Mouse (Mus musculus) hindbrain, embryonic 16.5 days (tissue): Measurements from ENCODE around the gene Lhx6. TPM values are rescaled to one million over a fixed set of nuclear protein-coding genes. Genes with fewer than 3 reads are reported as not detected.

Experiments
- ATAC-seq: fragments of 200-750 bp; cut with Nextera tagmentation; 2 replicates; pipeline ENCODE4 v1.8.0; 2017; ENCODE audit warnings: moderate TSS enrichment, moderate library complexity
- H3K27ac ChIP-seq: fragments of 300-500 bp; sonication (generic); 2 replicates; pipeline ENCODE4 v1.5.1; 2014; ENCODE audit warnings: low read depth, mild to moderate bottlenecking, control low read depth, low read length, moderate library complexity
- H3K27me3 ChIP-seq: fragments of 300-500 bp; sonication (generic); replicated peaks from 2 replicates; pipeline ENCODE4 v1.6.1; 2014; ENCODE audit warnings: low read length; ENCODE audit not compliant: control insufficient read depth, insufficient read depth
- H3K36me3 ChIP-seq: fragments of 300-500 bp; sonication (generic); 2 replicates; pipeline ENCODE4 v1.6.1; 2014; ENCODE audit warnings: mild to moderate bottlenecking, low read length, moderate library complexity, mixed read lengths; ENCODE audit not compliant: control insufficient read depth, insufficient read depth
- H3K4me1 ChIP-seq: fragments of 300-500 bp; sonication (generic); 2 replicates; pipeline ENCODE4 v1.6.1; 2014; ENCODE audit warnings: low read depth, low read length; ENCODE audit not compliant: control insufficient read depth, insufficient read depth
- H3K4me2 ChIP-seq: fragments of 300-500 bp; sonication (generic); 2 replicates; pipeline ENCODE4 v1.6.1; 2014; ENCODE audit warnings: mild to moderate bottlenecking, low read length, control low read depth, moderate library complexity
- H3K4me3 ChIP-seq: fragments of 300-500 bp; sonication (generic); 2 replicates; pipeline ENCODE4 v1.5.1; 2014; ENCODE audit warnings: mild to moderate bottlenecking, low read length, control low read depth, moderate library complexity
- H3K9ac ChIP-seq: fragments of 300-500 bp; sonication (generic); 2 replicates; pipeline ENCODE4 v1.6.1; 2014; ENCODE audit warnings: low read depth, mild to moderate bottlenecking, control low read depth, low read length, moderate library complexity
- H3K9me3 ChIP-seq: fragments of 300-500 bp; sonication (generic); 2 replicates; pipeline ENCODE4 v1.6.1; 2014; ENCODE audit warnings: mild to moderate bottlenecking, low read length, moderate library complexity; ENCODE audit not compliant: control insufficient read depth
- WGBS: fragments of 180-500 bp; shearing (Covaris S2); extraction: QIAGEN DNeasy Blood & Tissue Kit; methylation state at CpG from one replicate; pipeline ENCODE4 v1.1.7; 2014; 5-methylcytosine and 5-hydroxymethylcytosine counted together
- polyA plus RNA-seq: library from polyadenylated mRNA; unstranded; fragments of >200 nt; fragmentation: Nextera tagmentation; extraction: Ambion mirVana; gene quantifications from 2 replicates; pipeline ENCODE4 v1.2.1, GENCODE M21; 2015

Lhx6 gene
- polyA plus RNA-seq, 1 experiment from 2014 or later, result 0.48 TPM

DNA sequence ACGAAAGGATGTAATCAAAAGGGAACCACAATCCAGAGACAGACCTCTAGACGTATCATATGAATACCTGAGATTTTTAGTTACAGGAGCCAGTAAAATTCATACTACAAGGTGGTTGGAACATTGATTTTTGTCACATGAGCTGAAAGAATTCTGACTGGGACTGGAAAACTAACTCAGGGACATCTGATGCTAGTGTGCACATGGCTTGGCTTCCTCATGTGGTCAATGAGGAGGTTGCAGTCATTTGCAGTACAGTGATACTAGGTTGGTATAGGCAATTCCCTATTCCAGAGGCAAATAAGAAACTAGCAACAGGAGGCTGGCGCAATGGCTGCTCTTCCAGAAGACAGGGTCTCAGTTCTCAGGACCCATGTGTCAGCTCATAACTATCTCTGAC lies 7.4 kb upstream of the Lhx6 start:
- no peak for ATAC-seq
- H3K36me3 ChIP-seq, result peaks cover 11% of the 10 kb centered on the region
- 80% methylated on average over 3 of the region's 3 CpGs for WGBS
- H3K9me3 ChIP-seq, result no peaks in the 10 kb centered on the region
- H3K27ac ChIP-seq, result no peak overlapping the region
- H3K4me3 ChIP-seq, result no peak overlapping the region
- H3K4me2 ChIP-seq, result no peak overlapping the region
- peaks cover 16% of the 10 kb centered on the region for H3K27me3 ChIP-seq
- no peak overlapping the region for H3K9ac ChIP-seq
- H3K4me1 ChIP-seq, result no peaks in the 10 kb centered on the region

DNA sequence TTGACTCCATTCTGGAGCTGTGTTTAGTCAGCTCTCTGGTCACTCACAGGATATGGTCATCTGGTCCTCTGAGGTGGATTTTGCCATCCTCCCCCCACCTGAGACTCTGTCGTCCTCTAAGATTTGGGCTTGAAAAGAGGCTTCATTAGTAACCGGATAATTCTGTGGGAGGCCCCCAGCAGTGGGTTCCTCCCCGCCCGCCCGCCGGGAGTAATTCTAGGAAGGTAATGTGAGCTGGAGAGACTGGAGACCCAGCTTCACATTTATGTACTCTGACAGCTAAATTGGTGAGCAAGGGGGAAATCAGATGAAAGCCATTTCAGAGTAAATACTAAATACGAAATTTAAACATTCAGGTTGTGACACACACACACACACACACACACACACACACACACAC lies 3.4 kb upstream of the Lhx6 start:
- H3K27me3 ChIP-seq, result peaks cover 47% of the 10 kb centered on the region
- H3K9me3 ChIP-seq, result no peaks in the 10 kb centered on the region
- H3K9ac ChIP-seq, result no peak overlapping the region
- H3K27ac ChIP-seq, result no peak overlapping the region
- H3K4me2 ChIP-seq, result no peak overlapping the region
- H3K36me3 ChIP-seq, result no peaks in the 10 kb centered on the region
- 12% methylated on average over 7 of the region's 7 CpGs for WGBS
- no peak overlapping the region for H3K4me3 ChIP-seq
- no peak for ATAC-seq
- H3K4me1 ChIP-seq, result peaks cover 17% of the 10 kb centered on the region

DNA sequence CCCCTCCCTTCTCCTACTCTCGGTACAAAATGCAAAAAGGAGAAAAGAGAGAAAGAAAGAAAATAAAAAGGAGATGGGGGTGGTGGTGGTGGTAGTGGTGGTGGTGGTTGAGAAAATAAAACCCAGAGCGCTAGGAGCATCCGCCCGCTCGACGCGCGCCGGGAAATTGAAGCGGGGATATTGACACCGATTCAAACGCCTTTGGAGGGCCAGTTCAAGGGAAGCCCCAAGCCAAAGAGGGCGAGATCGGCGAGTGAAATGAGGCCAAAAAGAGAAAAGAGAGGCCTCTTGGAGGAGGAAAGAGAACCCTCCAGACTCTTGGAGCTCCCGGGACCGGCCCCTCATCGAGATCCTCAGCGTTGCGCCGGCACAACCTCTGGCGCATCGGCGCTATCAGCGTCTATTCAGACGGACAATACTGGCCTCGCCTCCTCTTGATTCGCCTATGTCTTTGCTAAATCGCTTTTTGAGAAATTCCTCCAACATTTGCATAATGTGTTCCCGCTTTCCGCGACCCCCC lies 712 bp downstream of the Lhx6 start:
- Histone ChIP-seq H3K27ac (no peak overlapping the region), H3K9ac (no peak overlapping the region), H3K27me3 (peaks cover 72% of the 10 kb centered on the region), H3K4me2 (peak overlapping the region; percentile 65), H3K9me3 (no peaks in the 10 kb centered on the region), H3K4me1 (peaks cover 31% of the 10 kb centered on the region), H3K36me3 (no peaks in the 10 kb centered on the region), H3K4me3 (peak overlapping the region; percentile 37)
- no peak for ATAC-seq
- under 1% methylated on average over 32 of the region's 32 CpGs for WGBS

DNA sequence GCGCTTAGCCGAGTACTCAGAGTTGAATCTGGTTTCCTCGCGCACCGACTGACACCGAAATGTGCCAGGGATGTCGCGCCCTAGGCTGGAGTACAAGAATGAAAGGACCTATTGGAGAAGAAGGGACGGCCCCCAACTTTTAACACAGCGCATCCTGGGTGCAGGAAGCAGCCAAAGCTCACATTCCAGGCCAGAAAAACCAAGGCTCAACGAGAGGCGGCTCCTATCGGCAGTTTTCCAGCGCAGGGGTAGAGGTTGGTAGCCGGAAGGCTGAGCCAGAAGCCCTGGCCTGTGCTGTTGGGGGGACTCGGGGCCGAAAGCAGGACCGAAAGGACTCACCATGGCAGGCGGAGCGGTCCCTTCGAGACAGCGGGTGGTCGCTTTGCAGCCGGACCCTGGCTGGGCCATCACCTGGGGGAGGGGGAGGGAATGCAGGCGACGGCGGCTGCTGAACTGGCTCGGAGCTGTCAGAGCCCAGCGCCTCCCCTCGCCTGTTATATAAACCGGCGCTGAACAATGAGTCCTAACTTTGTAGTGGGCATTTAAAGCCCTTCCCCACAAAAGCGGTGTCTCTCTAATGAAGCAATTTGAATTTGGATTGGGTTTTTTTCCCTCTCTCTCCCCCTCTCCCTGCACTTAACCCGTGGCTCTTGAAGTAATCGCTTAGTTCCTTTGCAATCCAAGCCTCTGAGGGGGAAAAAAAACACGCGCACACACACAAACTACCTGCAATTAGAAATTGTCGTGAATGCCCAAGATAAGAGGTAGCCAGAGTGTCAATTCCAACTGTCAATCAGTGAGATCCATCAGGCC lies 1.4 kb downstream of the Lhx6 start:
- no peak overlapping the region for H3K27ac ChIP-seq
- no peaks in the 10 kb centered on the region for H3K36me3 ChIP-seq
- under 1% methylated on average over 38 of the region's 38 CpGs for WGBS
- H3K4me3 ChIP-seq, result peak overlapping the region; percentile 15
- ATAC-seq, result no peak
- peaks cover 73% of the 10 kb centered on the region for H3K27me3 ChIP-seq
- H3K9me3 ChIP-seq, result no peaks in the 10 kb centered on the region
- H3K4me2 ChIP-seq, result peak overlapping the region; percentile 32
- no peak overlapping the region for H3K9ac ChIP-seq
- peaks cover 31% of the 10 kb centered on the region for H3K4me1 ChIP-seq

DNA sequence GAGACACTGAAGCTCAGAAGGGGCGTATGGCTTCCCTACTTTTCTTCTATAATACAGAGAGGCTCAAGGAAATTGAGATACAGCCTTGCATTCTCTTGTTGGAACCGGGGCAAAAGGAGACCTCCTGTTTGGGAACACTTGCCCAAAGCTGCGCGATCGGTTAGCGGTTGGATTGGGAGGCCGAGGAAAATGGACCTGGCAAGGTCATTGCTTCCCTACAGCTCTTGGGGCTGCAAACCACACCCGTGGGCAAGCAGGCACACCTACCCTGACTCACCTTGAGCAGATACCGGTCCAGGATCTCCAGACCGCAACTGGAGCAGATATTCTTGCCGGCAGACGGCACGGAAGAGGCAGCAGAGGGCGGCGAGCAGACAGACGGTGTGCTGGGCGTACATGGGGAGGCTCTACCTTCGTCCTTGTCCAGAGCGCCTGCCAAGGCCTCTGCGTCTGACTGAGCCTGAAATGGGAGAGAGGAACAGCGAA lies 2.1 kb downstream of the Lhx6 start:
- Histone ChIP-seq H3K36me3 (no peaks in the 10 kb centered on the region), H3K4me2 (peak overlapping the region; percentile 25), H3K9me3 (no peaks in the 10 kb centered on the region), H3K9ac (no peak overlapping the region), H3K27ac (no peak overlapping the region), H3K4me3 (peak overlapping the region; percentile 15), H3K4me1 (peaks cover 31% of the 10 kb centered on the region), H3K27me3 (peaks cover 74% of the 10 kb centered on the region)
- 7% methylated on average over 21 of the region's 21 CpGs for WGBS
- no peak for ATAC-seq

DNA sequence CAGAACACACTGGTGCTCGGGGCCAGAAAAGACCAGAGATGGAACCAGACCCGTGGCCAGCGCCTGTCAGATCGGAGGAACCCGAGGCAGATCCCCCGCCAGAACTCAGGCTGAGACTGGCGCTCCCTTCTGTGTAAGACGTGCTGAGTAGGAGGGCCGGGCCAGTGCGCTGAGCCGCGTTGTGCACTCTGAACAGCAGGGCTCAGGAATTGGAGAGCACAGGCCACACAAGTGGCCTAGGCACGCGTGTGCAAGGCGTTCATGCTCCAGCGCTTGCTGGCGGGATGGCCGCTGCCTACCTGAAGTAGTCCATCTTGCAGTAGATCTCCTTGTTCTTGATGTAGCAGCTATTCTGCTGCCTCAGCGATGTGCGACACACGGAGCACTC lies 2.7 kb downstream of the Lhx6 start:
- H3K36me3 ChIP-seq, result no peaks in the 10 kb centered on the region
- H3K27ac ChIP-seq, result no peak overlapping the region
- under 1% methylated on average over 21 of the region's 21 CpGs for WGBS
- peak overlapping the region; percentile 25 for H3K4me2 ChIP-seq
- no peaks in the 10 kb centered on the region for H3K9me3 ChIP-seq
- peak overlapping the region; percentile 10 for H3K4me3 ChIP-seq
- peaks cover 31% of the 10 kb centered on the region for H3K4me1 ChIP-seq
- no peak overlapping the region for H3K9ac ChIP-seq
- ATAC-seq, result no peak
- H3K27me3 ChIP-seq, result peaks cover 77% of the 10 kb centered on the region

DNA sequence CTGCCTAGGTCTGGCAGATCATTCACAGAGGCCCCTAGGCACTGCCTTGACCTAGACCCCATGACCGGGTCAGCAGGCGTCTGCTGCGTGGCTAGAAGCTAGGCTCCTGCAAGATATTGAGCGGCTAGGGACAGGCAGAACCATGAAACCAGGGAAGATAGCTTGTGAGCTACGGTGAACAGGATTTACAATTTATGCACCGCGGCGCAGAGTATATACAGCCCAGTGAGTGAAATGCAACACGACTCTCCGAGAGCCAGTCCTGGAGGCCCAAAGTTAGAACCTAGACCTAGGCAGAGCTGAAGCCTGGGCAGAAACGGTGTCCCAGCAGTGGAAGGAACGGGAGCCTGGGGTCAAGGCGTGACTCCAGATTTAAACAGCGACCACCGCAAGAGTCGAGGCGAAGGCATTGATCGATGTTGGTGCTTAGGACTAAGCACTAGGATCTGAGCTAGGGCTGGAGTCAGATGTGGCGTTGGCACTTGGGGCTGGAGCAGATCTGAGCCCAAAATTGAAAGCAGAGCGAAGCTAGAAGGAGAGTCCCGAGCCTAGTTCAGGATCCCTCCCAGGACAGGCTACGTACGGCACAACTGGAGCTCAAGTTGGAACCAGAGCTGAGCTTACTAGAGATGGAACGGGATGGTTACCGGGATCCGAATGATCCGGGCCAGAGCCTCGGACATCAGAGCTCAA lies 3.2 kb downstream of the Lhx6 start:
- WGBS, result 4% methylated on average over 28 of the region's 28 CpGs
- Histone ChIP-seq H3K4me2 (peak overlapping the region; percentile 25), H3K4me3 (peak overlapping the region; percentile 10; the same call in 1 of the 2 replicates)

DNA sequence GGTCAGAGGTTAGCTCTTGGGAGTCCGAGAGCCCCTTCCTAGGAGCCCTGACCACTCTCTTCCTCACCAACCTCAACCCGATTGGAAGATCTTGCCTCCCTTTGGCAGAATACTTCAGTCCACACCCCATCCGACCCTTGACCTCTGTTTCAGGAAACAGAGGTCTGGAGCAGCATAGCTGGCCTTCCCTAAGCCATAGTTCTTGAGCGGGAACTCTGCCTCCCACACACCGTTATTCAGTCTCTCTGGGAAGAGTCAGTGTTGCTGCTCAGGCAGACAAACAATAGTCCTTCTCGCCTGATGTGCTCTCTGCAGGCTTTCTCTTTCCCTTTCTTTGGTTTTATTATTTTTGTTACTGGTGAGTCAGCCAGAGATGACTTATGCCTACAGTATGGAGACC lies 5.5 kb downstream of the Lhx6 start:
- H3K4me1 ChIP-seq, result peaks cover 23% of the 10 kb centered on the region
- 9% methylated on average over 6 of the region's 6 CpGs for WGBS
- H3K27me3 ChIP-seq, result peaks cover 76% of the 10 kb centered on the region
- H3K4me3 ChIP-seq, result no peak overlapping the region
- no peak overlapping the region for H3K27ac ChIP-seq
- no peaks in the 10 kb centered on the region for H3K36me3 ChIP-seq
- H3K9me3 ChIP-seq, result no peaks in the 10 kb centered on the region
- H3K9ac ChIP-seq, result no peak overlapping the region
- no peak overlapping the region for H3K4me2 ChIP-seq
- no peak for ATAC-seq

More for the DNA sequence above, 3.2 kb downstream of the Lhx6 start:
- peaks cover 31% of the 10 kb centered on the region for H3K4me1 ChIP-seq
- no peaks in the 10 kb centered on the region for H3K36me3 ChIP-seq
- H3K27me3 ChIP-seq, result peaks cover 75% of the 10 kb centered on the region
- no peak for ATAC-seq
- H3K9ac ChIP-seq, result no peak overlapping the region
- no peak overlapping the region for H3K27ac ChIP-seq
- no peaks in the 10 kb centered on the region for H3K9me3 ChIP-seq

DNA sequence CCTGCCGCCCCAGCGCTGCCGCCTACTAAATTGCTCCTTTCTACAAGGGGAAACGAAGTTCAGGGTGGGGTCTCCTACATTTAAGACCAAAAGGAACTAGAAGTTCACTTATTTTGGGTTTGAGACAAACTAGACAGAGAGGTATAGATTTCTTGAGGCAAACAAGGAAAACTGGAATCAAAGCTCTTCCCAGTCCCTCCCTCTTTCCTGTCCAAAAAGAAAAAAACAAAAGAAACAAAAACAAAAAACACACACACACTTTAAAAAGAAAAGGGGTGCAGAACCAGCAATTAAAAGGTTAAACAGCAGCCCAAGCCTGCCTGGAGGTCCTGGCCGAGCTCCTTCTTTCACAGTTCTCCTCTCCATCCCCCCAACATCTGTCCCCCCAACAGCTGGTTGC lies 7.2 kb downstream of the Lhx6 start:
- Histone ChIP-seq H3K27ac (no peak overlapping the region), H3K4me3 (no peak overlapping the region), H3K4me1 (peaks cover 10% of the 10 kb centered on the region), H3K9ac (no peak overlapping the region), H3K9me3 (no peaks in the 10 kb centered on the region), H3K27me3 (peaks cover 83% of the 10 kb centered on the region), H3K4me2 (no peak overlapping the region), H3K36me3 (no peaks in the 10 kb centered on the region)
- 2% methylated on average over 5 of the region's 5 CpGs for WGBS
- ATAC-seq, result no peak
